Mouse (Mus musculus) left cerebral cortex, adult 11 months (tissue): ENCODE data around the gene Gm10134.

Source experiments
- DNase-seq: peaks from one replicate; pipeline ENCODE4 v3.0.0; 2022; ENCODE audit warnings: low spot score

Gm10134 gene

DNA sequence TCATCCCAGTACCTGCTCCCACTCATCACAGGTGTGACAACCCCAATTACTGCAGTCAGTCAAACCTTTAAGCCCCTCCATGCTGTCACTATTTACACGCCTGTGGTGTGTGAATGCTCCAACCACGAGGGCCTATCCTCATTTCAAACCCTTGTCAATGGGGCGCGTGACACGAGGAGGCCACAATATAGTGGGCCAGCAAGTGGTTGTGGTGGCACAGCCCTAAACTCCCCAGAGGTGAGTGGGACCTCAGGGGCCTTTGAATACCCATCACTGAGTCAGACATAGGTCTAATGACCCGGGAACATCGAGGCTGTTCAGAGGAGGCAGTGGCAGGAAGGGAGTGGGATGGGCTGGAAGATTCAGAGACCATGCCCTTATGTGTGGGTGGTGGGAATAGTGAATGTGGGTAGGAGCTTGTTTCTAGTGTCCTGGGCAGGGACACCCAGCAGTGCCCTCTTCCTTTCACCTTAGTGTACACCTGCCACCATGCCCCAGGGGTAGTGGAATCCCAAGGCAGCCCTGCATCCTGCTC lies 28.1 kb downstream of the Gm10134 start:
- DNase-seq, result no peak

DNA sequence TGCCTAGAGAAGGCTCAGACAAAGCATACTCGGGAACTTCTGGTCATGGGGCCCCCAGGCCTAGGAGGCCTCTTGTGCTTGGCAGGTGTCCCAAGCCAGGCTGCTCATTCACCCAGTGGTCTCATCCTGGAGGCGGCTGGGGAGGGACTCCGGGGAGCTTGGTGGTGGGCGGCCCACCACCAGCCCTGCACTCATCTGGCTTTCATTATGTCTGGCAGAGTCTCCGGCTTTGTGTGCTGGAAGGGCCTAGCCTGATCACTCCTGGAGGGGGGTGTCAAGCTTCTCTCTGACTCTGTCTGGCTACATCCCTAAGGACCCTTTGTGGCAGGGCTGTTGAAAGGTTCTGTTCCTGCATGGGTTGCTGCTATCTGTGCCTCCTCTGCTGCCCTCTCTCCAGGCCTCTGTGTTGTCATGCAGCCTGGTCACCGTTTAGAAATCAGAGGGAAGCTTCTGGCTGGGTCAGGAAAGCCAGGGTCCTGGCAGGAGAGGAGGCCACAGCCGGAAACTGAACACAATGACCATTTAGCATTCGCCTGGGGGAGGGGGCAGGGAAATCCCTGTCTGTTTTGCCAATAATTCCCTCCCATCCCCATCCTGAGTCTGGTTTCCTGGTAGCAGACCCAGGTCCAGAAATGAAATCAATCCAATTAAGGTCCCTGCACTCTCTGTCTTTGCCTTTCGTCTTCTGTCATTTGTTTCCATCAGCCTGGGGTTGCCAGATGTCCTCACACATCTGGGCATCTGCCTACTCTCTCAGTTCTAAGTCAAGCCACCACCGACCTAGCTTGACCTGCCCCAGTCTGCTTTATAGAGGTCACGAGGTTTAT lies 28.8 kb downstream of the Gm10134 start:
- DNase-seq, result no peak

GRCm38 (mm10) chr2:28535263-28535540 lies 29.3 kb downstream of the Gm10134 start:
- DNase-seq, result no peak

GRCm38 (mm10) chr2:28535650-28536049 lies 29.8 kb downstream of the Gm10134 start:
- no peak for DNase-seq

GRCm38 (mm10) chr2:28536166-28536565 lies 30.3 kb downstream of the Gm10134 start:
- no peak for DNase-seq

DNA sequence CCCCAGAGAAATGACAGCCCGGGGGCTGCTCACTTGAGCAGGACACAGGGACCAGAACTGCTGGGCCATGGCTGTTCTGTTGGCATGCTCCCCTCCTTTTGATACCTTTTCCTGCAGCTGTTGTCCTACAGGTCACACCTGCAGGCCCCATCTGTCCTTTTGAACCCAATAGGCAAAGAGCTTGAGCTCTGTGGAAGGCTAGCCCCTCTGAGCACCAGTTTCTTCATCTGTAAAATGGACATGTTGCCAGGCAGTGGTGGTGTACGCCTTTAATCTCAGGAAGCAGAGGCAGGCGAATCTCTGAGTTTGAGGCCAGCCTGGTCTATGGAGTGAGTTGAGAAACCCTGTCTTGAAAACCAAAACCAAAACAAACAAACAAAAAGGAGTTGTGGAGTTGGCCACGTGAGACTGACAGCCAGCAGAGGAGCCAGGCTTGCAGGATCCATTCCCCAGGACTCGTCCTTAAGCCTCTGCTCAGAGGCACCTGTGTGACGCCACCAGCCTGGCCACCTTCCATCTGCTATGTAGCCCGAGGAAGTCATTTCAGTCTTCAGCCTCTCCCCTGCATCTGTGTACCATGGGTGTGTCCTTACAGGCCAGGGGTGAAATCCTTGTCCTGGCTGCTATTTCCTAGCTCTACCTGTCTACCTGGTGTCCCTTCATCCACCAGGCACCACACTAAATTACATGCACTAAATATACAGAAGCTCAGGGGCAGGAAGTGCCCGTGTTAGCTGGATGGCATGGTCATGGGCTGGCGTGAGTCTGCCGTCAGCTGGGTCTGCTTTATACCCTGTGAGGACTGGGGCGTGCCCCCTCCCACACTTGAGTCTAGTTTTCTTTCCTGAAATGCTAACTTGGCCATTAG lies 31.1 kb downstream of the Gm10134 start:
- no peak for DNase-seq

GRCm38 (mm10) chr2:28537634-28537920 lies 31.7 kb downstream of the Gm10134 start:
- DNase-seq, result no peak

DNA sequence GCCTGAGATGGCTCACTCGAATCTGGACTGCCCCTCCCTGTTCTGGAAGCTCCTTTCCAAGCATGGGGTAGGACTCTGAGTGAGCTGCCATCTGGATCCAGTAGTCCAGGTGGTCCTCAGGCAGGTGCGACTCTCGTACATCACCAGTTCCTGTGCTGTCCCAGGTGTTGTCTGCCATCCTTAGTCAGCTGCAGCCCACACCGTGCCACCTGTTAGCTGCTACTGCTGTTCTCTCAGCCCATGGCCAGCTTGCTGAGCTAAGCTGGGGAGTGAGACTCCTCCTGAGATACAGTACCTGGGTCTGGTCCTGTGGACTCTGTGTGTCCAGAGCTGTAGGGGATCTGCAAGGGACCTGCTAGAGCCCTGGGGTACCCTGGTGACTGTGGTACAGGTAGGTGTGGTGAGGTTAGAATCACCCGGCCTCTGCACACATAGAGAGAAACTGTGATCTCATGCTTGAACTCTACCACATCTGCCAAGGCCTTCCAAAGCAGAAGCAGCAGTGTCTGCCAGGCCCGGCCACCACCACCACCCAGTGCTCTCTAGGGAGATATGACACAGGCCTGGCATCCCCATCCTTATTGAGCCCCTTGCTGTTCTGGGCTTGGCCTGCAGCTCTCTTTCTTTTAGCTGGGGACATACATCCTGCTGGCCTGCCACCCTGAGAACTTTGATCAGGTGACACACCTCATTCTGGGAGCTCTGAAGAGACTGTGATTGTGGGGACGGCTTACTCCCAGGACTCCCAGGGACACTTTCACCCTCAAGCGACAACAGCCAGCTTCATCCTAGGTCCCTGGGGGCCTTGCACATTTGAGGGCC lies 32.3 kb downstream of the Gm10134 start:
- no peak for DNase-seq

DNA sequence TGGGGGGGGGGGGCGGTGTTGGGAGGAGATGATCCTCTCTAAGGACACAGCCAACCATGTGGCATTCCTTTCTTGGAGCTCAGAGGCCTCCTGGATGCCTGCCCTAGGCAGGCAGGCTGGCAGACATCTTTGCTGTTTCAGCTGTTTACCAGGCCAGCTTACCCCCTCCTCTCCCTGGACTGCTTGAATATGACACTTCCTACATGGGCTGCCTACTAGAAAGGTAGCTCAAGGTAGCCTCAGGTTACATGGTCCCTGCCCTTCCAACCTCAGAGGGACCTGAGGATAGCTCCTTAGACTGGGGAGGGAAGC lies 32.9 kb downstream of the Gm10134 start:
- no peak for DNase-seq

DNA sequence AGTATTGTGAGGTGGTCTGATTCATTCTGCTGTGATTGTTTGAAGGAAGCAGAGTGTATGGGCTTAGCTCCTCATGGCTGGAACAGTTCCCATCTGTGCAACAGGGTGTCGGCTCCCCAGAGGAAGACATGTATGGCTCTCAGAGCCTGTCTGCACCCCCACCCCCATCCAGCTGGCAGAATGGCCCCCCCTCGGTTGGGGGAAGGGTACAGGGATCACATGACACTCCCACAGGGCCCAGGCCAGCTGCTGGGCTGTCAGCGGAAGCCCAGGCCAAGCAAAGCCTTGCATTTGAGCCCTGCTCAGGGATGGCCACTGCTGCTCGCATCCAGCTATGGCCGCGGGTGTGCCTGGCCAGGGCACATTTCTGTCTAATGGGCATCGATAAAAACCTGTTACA lies 33.3 kb downstream of the Gm10134 start:
- DNase-seq, result no peak

GRCm38 (mm10) chr2:28539949-28540348 lies 34.1 kb downstream of the Gm10134 start:
- DNase-seq, result no peak

- no peak for DNase-seq
Observed at GRCm38 (mm10) chr2:28540587-28541227, 34.8 kb downstream of the Gm10134 start.

- no peak for DNase-seq
Observed at GRCm38 (mm10) chr2:28543894-28544293, 38.0 kb downstream of the Gm10134 start.

GRCm38 (mm10) chr2:28545976-28546375 lies 40.1 kb downstream of the Gm10134 start:
- DNase-seq, result no peak

GRCm38 (mm10) chr2:28546560-28546959 lies 40.7 kb downstream of the Gm10134 start:
- DNase-seq, result no peak

- DNase-seq, result no peak
Observed at GRCm38 (mm10) chr2:28547237-28548172, 41.6 kb downstream of the Gm10134 start.

DNA sequence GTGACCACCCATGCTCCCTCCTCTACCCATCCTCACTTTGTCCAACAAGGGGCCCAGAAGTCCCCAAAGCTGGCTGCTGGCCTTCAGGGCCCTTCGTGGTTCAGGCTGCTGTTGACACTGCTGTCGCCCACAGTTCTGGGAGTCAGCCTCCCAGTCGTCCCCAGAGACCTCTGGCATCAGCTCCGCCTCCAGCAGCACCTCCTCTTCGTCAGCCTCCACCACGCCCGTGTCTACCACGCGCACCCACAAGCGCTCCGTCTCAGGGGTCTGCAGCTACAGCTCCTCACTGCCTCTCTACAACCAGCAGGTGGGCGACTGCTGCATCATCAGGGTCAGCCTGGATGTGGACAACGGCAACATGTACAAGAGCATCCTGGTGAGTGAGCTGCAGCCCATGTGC lies 43.3 kb downstream of the Gm10134 start:
- no peak for DNase-seq

GRCm38 (mm10) chr2:28552301-28552700 lies 46.4 kb downstream of the Gm10134 start:
- no peak for DNase-seq
